21 mouse cellular contexts compared by ENCODE assay signal in the genomic region with DNA sequence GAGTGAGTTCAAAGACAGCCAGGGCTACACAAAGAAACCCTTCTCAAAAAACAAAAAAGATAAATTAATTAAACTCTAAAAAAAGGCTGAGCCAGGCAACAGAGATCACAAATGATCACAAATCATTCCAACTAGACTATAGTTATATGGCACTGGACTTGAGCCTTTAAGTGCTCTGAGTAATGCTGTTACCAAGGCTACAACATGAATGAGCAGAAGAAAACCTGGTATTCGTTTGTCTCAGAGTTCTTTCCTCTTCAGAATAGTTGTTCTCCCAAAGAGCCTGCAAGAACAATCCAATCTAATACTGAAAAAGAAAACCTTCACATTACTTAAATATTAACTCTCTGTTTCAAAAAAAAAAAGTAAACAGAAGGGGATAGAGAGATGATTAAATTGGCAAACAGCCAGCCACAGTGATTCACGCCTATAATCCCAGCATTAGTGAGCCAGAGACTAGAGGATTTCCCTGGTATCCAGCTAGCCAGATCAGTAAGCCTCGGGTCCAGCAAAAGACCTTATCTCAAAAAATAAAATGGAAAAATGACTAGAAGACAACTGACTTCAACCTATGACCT. TPM values are rescaled to one million over a fixed set of nuclear protein-coding genes. Genes with fewer than 3 reads are reported as not detected.
DNase-seq lines count a peak whose midpoint lies in the region; ATAC-seq and TF ChIP-seq lines count a peak whose summit lies in the region.
"Had no signal": no experiment of that assay in that cellular context is flagged by ENCODE, and none has a peak within 500 bp of the region (broad histone marks: within the 10 kb centered on the region; RNA-seq: fewer than 3 reads in every experiment).

No protein-coding gene starts in this region.

- no peak for TF ChIP-seq CTCF in stomach, postnatal 0 days (IDR thresholded peaks at IDR 0.05; ENCODE audit: low read depth)
- TF ChIP-seq CTCF in midbrain, postnatal 0 days (IDR thresholded peaks at IDR 0.05) = no peak

- H3K4me2 ChIP-seq in stomach, embryonic 14.5 days (replicated peaks; ENCODE audit: low read depth, low read length) = no peak overlapping the region
- H3K4me2 ChIP-seq in stomach, postnatal 0 days (replicated peaks; ENCODE audit: low read depth) = no peak overlapping the region
- no peak overlapping the region for H3K4me2 ChIP-seq in midbrain, postnatal 0 days (ENCODE audit: low read depth, low read length, poor library complexity, severe bottlenecking)
- H3K4me2 ChIP-seq: embryonic facial prominence, embryonic 15.5 days; heart, embryonic 12.5 days; hindbrain, embryonic 12.5 days; limb, embryonic 13.5 days; neural tube, embryonic 13.5 days had no signal

- no peak overlapping the region for H3K4me3 ChIP-seq in stomach, embryonic 14.5 days (ENCODE audit: low read depth, low read length)
- H3K4me3 ChIP-seq in stomach, postnatal 0 days (ENCODE audit: low read depth, low read length) = no peak overlapping the region
- H3K4me3 ChIP-seq in midbrain, postnatal 0 days (ENCODE audit: low read depth, low read length) = no peak overlapping the region
- H3K4me3 ChIP-seq: embryonic facial prominence, embryonic 15.5 days; forebrain, embryonic 10.5 days; heart, embryonic 12.5 days; hindbrain, embryonic 12.5 days; limb, embryonic 13.5 days; neural tube, embryonic 13.5 days had no signal

- no peaks in the 10 kb centered on the region for H3K27me3 ChIP-seq in stomach, embryonic 14.5 days (ENCODE audit: control insufficient read depth, insufficient read depth, low read length)
- no peaks in the 10 kb centered on the region for H3K27me3 ChIP-seq in stomach, postnatal 0 days (ENCODE audit: control insufficient read depth, insufficient read depth, low read length)
- H3K27me3 ChIP-seq in midbrain, postnatal 0 days (ENCODE audit: insufficient read depth, low read length) = no peaks in the 10 kb centered on the region
- H3K27me3 ChIP-seq: embryonic facial prominence, embryonic 15.5 days; heart, embryonic 12.5 days; hindbrain, embryonic 12.5 days; limb, embryonic 13.5 days; neural tube, embryonic 13.5 days had no signal

- no peaks in the 10 kb centered on the region for H3K9me3 ChIP-seq in stomach, embryonic 14.5 days (ENCODE audit: control insufficient read depth, low read depth, low read length)
- H3K9me3 ChIP-seq in stomach, postnatal 0 days (ENCODE audit: control insufficient read depth, low read length) = no peaks in the 10 kb centered on the region
- H3K9me3 ChIP-seq in midbrain, postnatal 0 days (ENCODE audit: low read length) = no peaks in the 10 kb centered on the region
- H3K9me3 ChIP-seq: embryonic facial prominence, embryonic 15.5 days; forebrain, embryonic 10.5 days; G1E; heart, embryonic 12.5 days; hindbrain, embryonic 12.5 days; limb, embryonic 13.5 days; neural tube, embryonic 13.5 days had no signal

- H3K9ac ChIP-seq in stomach, embryonic 14.5 days (replicated peaks; ENCODE audit: low read depth, low read length) = no peak overlapping the region
- H3K9ac ChIP-seq in stomach, postnatal 0 days (ENCODE audit: low read length) = no peak overlapping the region
- no peak overlapping the region for H3K9ac ChIP-seq in midbrain, postnatal 0 days (replicated peaks; ENCODE audit: low read length, poor library complexity, severe bottlenecking)
- H3K9ac ChIP-seq: embryonic facial prominence, embryonic 15.5 days; heart, embryonic 12.5 days; hindbrain, embryonic 12.5 days; limb, embryonic 13.5 days; liver, embryonic 14.5 days; neural tube, embryonic 13.5 days had no signal

- peaks cover 46% of the 10 kb centered on the region for H3K36me3 ChIP-seq in stomach, embryonic 14.5 days (ENCODE audit: control insufficient read depth, insufficient read depth, low read length)
- H3K36me3 ChIP-seq in stomach, postnatal 0 days (ENCODE audit: control insufficient read depth, insufficient read depth, low read length) = peaks cover 27% of the 10 kb centered on the region
- peaks cover 47% of the 10 kb centered on the region for H3K36me3 ChIP-seq in midbrain, postnatal 0 days (ENCODE audit: insufficient read depth, low read length)

- peak; percentile 16 for DNase-seq in adrenal gland, postnatal 10 days
- DNase-seq in adrenal gland, postnatal 14 days = no peak
- DNase-seq in stomach, postnatal 0 days (ENCODE audit: low spot score) = no peak
- peak; percentile 19 for DNase-seq in midbrain, postnatal 0 days (ENCODE audit: low spot score)
- DNase-seq in yolk sac, embryonic 10.5 days (ENCODE audit: low spot score) = no peak
- no peak for DNase-seq in left cerebral cortex, postnatal 4 days
- DNase-seq in thymus, postnatal 14 days = no peak
- DNase-seq: cerebellum, adult 18-20 months; cerebellum, postnatal 36 days; heart, postnatal 14 days; thymus, postnatal 25 days had no signal

- H3K4me1 ChIP-seq in stomach, embryonic 14.5 days (ENCODE audit: control insufficient read depth, insufficient read depth, low read length) = no peaks in the 10 kb centered on the region
- H3K4me1 ChIP-seq in stomach, postnatal 0 days (replicated peaks; ENCODE audit: control insufficient read depth, insufficient read depth) = no peaks in the 10 kb centered on the region
- no peaks in the 10 kb centered on the region for H3K4me1 ChIP-seq in midbrain, postnatal 0 days (ENCODE audit: insufficient read depth, low read length)
- H3K4me1 ChIP-seq: embryonic facial prominence, embryonic 15.5 days; heart, embryonic 12.5 days; hindbrain, embryonic 12.5 days; limb, embryonic 13.5 days had no signal

- WGBS in stomach, embryonic 14.5 days = 37% methylated on average over 3 of the region's 3 CpGs
- 21% methylated on average over 3 of the region's 3 CpGs for WGBS in stomach, postnatal 0 days
- WGBS in midbrain, postnatal 0 days = 33% methylated on average over 3 of the region's 3 CpGs

- intact Hi-C loops in left cerebral cortex, postnatal 4 days (cut with DNase I) = loop anchor here (10.0 kb wide), 1 partner anchor 278 kb away; no protein-coding TSS in a partner anchor

- H3K27ac ChIP-seq in stomach, embryonic 14.5 days (ENCODE audit: low read length) = no peak overlapping the region
- no peak overlapping the region for H3K27ac ChIP-seq in stomach, postnatal 0 days (replicated peaks)
- no peak overlapping the region for H3K27ac ChIP-seq in midbrain, postnatal 0 days (ENCODE audit: low read depth, low read length)
- H3K27ac ChIP-seq: embryonic facial prominence, embryonic 15.5 days; forebrain, embryonic 10.5 days; hindbrain, embryonic 12.5 days; limb, embryonic 13.5 days; liver, embryonic 14.5 days; neural tube, embryonic 13.5 days had no signal

- TF ChIP-seq EP300 in stomach, postnatal 0 days (optimal IDR thresholded peaks at IDR 0.05) = no peak

- peak; percentile 56; the same call in 1 of the 2 replicates for ATAC-seq in stomach, embryonic 14.5 days (ENCODE audit: insufficient number of reproducible peaks, insufficient read depth, low FRiP score, low read depth)
- ATAC-seq in stomach, postnatal 0 days (ENCODE audit: low FRiP score, low TSS enrichment) = no peak
- no peak for ATAC-seq in midbrain, postnatal 0 days (ENCODE audit: low FRiP score)
- ATAC-seq: lung, postnatal 0 days had no signal

RNA-seq across cellular contexts. Expression of a gene that starts 21.9 kb away (rescaled TPM):
- total RNA-seq in adrenal gland, postnatal 10 days (2021) = 10 to 100 TPM; 45.7 to 47.6 TPM
- 52.8 and 57.8 TPM in 2 replicates for total RNA-seq in adrenal gland, postnatal 14 days (2021)
- polyA plus RNA-seq in stomach, embryonic 14.5 days (2014; fragmentation: Nextera tagmentation; extraction: Ambion mirVana) = 56.9 and 60.1 TPM in 2 replicates
- polyA plus RNA-seq in stomach, postnatal 0 days (2015; fragmentation: Nextera tagmentation; extraction: Ambion mirVana) = 45.3 and 50.7 TPM in 2 replicates
- 29.5 and 46.4 TPM in 2 replicates for total RNA-seq in midbrain, postnatal 0 days (2014; rRNA removed)
- polyA plus RNA-seq in midbrain, postnatal 0 days (2015; fragmentation: Nextera tagmentation; extraction: Ambion mirVana) = 50.9 and 51.1 TPM in 2 replicates
- 10 to 100 TPM; 38.7 to 38.9 TPM for total RNA-seq in left cerebral cortex, postnatal 4 days (2021)

RNA-seq across cellular contexts. Expression of a gene that starts 21.9 kb away (rescaled TPM):
- total RNA-seq in adrenal gland, postnatal 10 days (2021) = 10 to 100 TPM; 28.1 to 32.0 TPM
- 29.5 and 36.4 TPM in 2 replicates for total RNA-seq in adrenal gland, postnatal 14 days (2021)
- polyA plus RNA-seq in stomach, embryonic 14.5 days (2014; fragmentation: Nextera tagmentation; extraction: Ambion mirVana) = 51.2 and 55.9 TPM in 2 replicates
- polyA plus RNA-seq in stomach, postnatal 0 days (2015; fragmentation: Nextera tagmentation; extraction: Ambion mirVana) = 22.7 and 22.8 TPM in 2 replicates
- total RNA-seq in midbrain, postnatal 0 days (2014; rRNA removed) = 47.8 and 51.0 TPM in 2 replicates
- 52.4 and 53.1 TPM in 2 replicates for polyA plus RNA-seq in midbrain, postnatal 0 days (2015; fragmentation: Nextera tagmentation; extraction: Ambion mirVana)
- 10 to 100 TPM; 41.1 to 44.3 TPM for total RNA-seq in left cerebral cortex, postnatal 4 days (2021)

Comparison
In these comparisons a context has a peak if more than half of its experiments do, and no peak if none do; other contexts are left out.
1. DNase-seq: peak in adrenal gland, postnatal 10 days (single experiment) and midbrain, postnatal 0 days (single experiment); none in adrenal gland, postnatal 14 days (single experiment), stomach, postnatal 0 days (single experiment), yolk sac, embryonic 10.5 days (single experiment), left cerebral cortex, postnatal 4 days (single experiment) and thymus, postnatal 14 days (single experiment).